Mouse (Mus musculus) kidney, postnatal 10 days (tissue): ENCODE measurements around the gene Cabp2.
"Not testable (repeated sequence)": the region's sequence is repeated elsewhere in the genome, so short reads cannot be mapped to it uniquely, and the experiment has no call there.

ENCODE experiments used
- DNase-seq: peaks from one replicate; pipeline ENCODE4 v3.0.0; 2021; ENCODE audit warnings: mixed read lengths

Gene Cabp2

DNA sequence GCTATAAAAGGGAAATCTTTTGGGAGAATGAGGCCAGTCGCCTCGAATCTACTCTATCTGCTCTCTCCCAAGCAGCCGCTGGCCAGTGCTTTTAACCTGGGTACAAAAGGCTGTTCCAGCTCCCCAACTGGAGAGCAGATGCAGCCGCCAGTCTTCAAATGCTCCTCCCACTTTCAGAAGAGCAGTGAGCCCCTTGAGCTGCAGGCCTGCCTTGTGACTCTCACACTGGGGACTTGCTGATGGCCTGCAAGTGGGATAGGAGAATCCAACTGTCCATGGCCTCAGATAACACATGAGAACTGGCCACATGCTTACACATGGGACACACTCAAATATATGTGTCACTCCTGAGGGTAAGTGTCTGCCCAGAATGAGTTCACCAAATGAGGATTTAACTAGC, 24.7 kb upstream of the Cabp2 start:
- no peak for DNase-seq

DNA sequence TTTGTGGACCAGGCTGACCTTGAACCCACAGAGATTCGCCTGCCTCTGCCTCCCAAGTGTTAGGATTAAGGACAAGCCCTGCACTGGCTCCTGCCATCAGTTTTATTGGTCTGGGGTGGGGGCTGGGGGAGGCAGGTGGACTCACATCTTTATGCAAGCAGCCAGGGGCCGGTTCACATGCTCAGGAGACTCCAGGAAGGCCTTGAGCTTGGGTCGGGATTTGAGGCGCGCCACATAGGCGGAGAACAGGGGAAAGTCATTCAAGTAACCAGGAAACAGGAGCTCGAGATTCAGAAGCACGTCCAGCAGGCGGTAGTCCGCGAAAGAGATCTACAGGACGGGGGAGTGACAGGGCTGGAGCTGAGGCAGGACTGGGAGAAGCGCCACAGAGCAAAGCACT, 24.0 kb upstream of the Cabp2 start:
- DNase-seq = no peak

DNA sequence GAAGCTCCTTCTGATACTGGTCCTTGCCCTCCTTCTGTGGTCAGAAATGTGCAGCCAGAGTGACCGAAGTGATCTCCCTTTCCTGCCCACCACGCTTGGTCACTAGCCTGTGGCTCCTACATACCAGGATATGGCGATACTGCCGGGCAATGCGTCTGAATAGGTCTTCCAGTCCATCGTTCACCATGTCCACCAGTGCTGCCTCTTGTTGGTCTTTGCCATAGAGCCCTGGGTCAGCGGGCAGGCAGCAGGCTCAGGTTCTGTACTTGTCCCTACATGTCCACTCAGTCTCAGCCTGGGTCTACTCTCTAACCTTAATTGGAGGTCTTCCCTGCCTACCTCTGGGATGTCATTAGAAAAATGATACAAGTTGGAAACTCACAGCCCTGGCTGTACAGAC, 23.4 kb upstream of the Cabp2 start:
- DNase-seq = no peak

DNA sequence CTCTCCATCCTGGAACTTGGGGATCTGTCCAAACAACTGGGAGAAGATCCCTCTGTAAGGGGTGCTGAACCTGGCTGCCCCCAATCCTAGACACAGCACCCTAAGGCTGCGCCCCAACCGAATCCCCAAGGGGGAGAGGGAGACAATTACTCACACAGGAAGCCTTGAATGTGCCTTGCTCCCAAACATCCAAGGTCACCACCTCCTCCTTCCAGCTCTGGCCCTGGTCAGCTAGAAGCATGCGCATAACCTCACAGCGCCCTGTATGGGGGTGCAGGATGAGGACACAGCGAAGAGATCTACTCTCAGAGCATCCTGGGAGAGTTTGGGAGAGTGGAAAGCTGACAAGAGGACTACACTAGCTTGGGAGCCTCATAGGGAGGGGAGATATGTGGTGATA, 22.8 kb upstream of the Cabp2 start:
- no peak for DNase-seq

DNA sequence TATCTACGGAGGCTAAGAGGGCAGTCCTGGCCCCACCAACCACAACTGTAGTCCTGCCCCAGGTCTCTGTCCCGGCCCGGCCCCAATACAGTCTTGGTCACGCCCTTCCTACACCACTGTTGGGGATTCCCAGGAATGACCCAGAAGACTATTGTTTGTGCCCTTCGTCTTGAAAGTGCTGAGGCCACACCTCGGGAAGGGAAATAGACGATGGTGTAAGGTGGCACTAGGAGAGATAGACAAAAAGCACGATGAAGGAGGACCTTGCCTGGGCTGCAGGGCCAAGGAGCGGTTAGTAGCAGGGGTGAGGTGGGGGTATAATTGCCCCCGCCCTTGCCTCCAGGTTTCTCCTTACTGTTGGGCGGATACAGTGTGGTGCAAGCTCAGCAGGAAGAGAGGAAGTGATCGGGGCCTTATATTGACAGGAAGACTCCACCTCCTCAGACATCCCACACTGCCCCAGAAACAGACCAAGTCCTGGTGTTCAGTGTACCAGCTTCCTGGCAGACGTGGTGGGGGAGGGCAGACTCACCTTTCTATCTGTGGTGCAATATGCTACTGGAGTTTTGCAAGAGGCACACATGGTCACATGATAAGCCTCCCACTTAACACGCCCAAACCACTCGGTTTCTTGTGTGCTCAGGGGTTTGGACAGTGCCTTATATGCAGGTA, 22.2 kb upstream of the Cabp2 start, which contains the start of gene Gstp3:
TSS of gene Gstp3 (minus strand) at position 501 of the 672 bp plus-strand sequence.
- DNase-seq = no peak

DNA sequence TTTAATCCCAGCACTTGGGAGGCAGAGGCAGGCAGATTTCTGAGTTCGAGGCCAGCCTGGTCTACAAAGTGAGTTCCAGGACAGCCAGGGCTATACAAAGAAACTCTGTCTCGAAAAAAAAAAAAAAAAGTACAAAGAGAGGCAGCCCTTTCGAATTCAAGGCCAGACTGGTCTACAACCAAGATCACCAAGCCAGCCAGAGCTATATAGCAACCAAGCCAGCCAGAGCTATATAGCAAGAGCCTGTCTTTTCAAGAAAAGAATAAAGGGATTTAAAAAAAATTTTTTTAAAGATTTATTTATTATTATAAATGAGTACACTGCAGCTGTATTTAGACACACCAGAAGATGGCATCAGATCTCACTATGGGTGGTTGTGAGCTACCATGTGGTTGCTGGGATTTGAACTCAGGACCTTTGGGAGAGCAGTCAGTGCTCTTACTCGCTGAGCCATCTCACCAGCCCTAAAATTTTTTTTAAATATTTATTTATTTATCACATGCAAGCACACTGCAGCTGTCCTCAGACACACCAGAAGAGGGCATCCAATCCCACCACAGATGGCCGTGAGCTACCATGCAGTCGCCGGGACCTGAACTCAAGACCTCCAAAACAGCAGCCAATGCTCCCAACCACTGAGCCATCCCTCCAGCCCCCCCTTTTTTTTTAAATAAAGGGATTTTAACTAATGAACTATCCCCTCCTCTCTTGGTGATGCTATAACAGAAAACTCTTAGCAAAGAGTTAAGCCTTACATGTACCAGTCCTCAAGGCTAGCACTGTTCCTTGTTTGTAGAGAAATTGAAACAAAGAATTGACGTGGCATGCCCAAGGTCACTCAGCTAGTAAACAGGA, 21.1 kb upstream of the Cabp2 start:
- not testable (repeated sequence) for DNase-seq

DNA sequence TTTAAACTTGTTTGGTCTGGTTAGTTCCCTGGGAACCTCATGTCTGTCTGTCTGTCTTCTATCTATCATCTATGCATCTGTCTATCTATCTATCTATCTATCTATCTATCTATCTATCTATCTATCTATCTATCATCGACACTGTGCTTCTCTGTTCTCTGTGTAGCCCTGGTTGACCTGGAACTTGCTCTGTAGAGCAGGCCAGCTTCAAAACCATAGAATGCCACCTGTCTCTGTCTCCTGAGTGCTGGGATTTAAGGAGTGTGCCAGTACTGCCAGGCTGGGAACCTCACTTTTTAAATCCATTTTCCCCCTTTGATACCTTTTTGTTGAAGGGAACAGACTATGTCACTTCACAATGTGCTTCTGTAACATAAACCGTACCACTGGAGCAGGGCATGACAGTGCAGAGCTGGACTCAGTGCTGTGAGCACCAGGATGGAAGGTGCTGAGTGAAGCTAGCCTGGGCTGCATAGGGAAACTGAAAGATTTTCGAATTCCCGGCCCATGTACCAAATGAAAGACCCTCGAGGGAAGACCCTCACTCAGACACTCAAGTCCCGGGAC, 20.4 kb upstream of the Cabp2 start:
- DNase-seq = no peak

DNA sequence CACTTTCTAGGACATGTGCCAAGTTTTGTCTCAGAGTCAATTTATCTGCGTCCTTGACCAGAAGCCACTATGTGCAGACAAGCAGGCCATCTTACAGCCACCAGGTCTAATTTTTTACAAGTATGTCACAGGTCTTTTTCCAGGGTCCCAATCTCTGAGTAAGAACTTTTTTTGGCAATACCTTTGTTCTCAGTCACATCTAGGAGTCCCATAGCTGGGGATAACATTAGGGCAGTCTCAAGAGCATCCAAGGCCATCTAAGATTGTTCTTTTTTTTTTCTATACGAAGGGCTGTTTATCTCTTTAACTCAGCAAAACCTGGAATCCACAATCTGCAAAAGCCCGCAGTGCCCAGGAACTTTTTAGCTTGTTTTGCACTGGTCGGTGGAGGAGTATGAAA, 18.0 kb upstream of the Cabp2 start:
- not testable (repeated sequence) for DNase-seq

DNA sequence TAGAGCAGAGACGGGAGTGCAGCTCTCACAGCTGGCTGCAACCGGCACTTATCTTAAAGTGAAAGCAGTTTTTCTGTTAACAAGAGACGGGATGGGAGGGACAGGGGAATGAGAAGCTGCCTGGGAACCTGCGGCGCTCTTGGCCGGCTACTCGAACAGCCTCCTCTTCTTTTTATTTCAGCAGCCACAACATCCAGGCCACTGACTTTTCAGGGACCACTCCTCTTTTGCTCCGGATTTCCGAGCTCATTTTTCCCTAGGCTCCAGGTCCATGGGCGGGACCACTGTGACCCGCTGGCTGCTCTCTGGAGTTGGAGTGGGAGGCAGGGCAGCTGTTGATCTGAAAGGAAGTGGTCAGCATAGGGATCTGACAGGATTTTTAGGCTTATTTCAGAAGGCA, 16.9 kb upstream of the Cabp2 start:
- DNase-seq = not testable (repeated sequence)

DNA sequence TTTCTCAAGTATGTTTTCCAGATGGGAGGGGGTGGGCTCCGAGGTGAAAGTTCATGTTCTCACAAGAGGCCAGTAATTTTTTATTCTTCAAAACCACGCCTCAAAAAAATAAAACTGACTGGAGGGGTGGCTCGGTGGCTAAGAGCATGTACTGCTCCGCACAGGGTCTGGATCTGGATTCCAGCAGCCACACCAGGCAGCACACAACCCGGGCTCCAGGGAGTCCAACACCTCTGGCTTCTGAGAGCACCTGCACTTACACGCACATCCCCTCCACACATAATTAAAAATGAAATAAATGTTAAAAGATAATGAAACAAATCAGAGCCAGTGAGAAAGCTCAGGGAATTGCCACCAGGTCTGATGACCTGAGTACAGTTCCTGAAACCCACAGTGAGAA, 15.1 kb upstream of the Cabp2 start:
- no peak for DNase-seq

DNA sequence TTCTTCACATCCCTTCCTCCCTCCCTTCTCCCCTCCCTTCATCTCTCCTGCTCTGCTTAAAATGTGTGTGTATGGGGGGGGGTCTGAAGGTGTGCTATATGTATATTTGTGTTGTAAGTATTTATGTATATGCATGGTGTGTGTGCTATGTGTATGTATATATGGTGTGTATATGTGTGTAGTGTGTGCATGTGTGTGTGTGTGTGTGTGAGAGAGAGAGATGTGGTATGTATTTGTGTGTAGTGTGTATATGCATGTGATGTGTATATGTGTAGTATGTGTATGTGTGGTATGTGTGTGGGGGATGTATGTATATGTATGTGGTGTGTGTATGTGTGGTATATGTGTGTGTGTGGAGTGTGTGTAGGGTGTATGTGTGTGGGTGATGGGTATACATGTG, 14.5 kb upstream of the Cabp2 start:
- DNase-seq = no peak

DNA sequence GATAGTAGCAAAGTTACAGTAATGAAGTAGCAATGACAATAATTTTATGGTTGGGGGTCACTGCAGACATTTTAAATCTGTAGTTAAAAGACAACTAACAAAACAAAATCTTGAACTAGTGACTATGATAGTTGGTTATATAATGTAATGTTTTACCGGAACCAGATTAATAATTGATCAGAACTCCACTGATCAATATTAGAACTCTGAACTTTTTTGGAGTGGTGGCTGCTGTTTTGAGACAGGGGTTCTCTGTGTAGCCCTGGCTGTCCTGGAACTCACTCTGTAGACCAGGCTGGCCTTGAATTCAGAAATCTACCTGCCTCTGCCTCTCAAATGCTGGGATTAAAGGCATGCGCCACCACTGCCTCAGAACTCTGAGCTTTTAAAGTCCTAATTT, 13.1 kb upstream of the Cabp2 start:
- not testable (repeated sequence) for DNase-seq

DNA sequence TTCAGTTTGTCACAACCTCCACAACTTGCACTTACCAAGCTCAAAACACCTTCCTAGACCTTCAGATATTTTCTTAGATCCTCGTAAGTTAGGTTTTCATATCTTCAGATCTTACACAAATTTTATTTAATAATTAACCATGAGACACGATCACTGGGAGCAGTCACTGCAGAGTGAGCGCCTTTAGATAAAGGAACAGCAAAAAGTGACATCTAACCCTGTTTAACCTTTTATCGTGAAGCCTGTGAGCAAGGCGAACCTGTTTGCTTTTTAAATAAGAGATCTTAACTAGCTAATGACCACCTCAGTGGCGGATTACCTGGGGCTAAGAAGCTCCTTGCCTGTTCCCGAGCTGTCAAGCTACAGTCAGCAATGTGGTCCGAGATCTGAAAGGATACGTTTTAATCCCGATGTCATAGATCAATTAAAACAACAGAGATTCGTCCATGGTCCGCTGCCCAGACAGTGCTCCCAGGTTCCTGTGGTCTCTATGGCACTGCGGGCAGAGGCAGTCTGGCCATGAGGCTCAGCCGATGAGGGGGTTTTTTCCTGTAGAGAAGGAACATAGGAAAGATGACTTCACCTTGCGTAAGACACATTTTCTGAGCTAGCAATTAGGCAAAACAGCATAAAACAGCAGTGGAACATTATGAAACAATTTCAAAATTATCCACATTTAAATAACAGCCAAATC, 12.5 kb upstream of the Cabp2 start:
- no peak for DNase-seq

DNA sequence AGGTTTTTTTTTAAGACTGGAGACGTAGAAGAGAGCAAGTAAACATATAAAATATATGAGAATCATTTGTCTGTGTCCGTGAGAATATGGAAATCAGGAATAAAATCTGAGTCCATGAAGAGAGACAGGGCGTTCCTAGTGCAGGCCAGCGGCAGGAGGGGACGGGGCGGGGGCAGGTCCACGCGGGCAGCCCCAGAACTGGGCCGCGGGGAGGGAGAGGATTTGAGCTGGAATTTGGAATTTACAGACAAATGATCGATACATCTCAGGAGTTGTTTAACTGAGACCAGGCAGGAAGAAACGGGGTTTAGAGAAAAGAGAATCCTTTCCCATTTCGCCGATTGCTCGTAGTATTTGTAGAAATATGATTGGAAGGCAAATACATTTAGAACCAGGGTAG, 11.1 kb upstream of the Cabp2 start:
- no peak for DNase-seq

DNA sequence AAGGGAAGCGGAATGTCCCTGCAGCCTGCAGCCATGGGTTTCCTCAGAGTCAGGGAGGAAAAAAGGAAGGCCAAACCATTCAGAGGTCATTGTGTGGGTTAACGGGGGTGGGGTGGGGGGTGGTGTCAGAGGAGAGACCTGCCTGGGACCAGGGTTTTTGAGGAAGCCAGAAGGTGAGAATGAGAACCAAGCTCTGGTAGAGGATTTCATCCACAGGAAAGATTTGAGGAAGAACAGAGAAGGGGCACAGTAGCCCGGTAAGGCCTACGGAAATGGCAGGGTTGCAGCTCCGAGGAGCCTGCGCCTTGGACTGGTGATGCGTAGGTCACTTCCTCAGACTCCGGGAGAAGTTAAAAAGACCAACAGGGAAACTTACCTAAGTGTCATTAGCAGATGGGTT, 10.6 kb upstream of the Cabp2 start:
- DNase-seq = no peak

DNA sequence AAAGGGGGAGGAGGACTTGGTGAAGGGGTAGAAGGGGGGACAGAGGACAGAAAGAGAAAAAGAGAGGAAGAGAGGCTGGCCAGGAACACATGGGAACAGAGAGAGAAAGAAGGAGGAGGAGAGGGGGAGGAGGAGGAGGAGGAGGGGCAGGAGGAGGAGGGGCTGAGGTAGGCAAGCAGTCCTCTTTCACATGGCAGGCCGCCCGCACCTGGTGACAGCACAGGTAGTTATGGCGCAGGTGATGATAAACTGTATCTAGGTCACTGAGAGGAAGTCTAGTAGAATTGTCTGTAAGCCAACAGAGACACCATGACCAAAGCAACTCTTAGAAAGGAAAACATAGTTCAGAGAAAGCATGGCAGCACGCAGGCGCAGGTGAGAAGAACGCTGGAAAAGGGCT, 10.0 kb upstream of the Cabp2 start:
- DNase-seq = no peak

DNA sequence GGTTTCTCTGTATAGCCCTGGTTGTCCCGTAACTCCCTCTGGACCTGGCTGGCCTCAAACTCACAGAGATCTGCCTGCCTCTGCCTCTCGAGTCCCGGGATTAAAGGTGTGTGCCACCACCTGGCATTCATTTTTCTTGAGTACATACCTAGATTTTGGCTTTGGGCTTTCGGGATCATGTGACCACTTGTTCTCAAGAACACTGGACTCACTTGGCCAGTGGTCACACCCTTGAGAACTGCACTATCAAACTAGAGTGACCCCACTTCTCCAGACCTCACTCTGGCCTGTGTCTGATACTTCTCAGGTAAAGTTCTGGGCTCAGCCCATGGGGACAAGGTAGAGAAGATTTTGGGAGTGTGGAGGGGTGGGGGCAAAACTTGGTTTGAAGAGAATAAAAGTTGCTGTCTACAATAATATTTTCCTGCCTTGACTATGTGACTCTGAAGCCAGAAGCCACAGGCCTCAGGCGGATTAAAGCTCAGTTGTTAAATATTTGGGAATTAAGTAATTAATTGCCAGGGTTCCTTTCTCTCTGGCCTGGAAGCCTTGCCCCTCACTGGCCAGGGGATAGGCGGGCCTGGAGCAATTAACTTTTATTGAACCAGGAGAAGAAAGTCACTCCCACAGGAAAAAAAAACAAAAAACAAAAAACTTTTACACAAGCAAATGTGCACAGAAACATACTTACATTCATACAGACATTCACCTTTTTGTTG, 8.5 kb upstream of the Cabp2 start:
- no peak for DNase-seq

DNA sequence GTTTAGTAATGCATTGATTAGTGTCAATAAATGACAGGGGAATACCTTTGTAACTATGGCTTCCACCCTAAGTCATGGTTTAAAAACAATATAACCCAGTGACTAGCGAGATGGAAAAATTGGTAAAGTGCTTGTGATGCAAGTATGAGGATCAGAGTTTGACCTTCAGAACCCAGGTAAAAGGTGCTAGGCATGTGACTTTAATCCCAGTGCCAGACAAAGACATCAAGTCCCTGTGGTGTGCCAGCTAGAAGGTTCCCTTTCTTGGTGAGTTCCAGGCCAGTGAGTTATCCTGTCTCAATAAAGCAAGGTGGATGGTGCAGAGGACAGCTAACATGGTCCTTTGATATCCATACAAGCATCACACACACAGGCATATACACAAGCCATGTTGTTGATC, 5.8 kb upstream of the Cabp2 start:
- no peak for DNase-seq

DNA sequence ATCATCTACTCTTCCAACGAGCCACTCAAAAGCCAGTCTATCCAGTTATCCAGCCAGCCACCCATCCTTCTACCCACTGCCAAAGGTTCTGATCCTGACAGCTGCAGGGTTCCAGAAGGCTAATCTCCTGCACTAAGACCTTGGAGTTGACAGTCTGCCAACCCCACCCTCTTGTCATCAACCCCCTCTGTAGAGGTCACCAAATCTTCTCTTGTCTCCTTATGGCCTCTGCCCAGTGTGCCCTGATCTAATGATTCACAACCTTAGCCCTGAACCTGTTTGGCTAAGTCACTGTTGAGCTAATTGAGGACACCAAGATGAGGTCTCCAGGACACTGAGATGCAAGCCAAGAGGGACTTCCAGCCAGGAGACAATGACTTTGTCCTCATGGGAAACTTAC, 1.8 kb upstream of the Cabp2 start:
- no peak for DNase-seq

DNA sequence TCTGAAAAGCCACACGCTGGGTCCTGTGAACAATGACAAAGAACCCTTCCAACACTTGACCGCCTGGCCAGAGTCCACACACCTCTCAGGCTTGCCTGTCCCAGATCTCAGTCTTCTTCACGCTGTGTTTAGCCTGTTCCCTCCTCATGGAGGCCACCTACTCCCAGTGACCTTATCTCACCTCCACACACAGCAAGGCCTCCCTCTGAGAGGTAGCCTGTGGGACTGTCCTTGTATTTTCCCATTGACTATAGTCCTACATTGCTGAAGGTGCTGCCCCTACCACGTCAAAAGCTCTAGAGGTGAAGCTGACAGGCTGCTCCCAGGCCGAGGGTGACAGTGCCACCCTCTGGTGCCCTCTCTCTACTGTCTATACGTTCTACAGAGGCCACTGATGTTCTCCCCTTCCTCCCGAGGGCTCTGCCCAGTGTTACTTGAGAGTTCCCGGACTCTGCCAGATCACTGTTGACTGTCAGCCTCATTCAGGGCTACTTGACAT, 818 bp upstream of the Cabp2 start:
- DNase-seq = no peak

DNA sequence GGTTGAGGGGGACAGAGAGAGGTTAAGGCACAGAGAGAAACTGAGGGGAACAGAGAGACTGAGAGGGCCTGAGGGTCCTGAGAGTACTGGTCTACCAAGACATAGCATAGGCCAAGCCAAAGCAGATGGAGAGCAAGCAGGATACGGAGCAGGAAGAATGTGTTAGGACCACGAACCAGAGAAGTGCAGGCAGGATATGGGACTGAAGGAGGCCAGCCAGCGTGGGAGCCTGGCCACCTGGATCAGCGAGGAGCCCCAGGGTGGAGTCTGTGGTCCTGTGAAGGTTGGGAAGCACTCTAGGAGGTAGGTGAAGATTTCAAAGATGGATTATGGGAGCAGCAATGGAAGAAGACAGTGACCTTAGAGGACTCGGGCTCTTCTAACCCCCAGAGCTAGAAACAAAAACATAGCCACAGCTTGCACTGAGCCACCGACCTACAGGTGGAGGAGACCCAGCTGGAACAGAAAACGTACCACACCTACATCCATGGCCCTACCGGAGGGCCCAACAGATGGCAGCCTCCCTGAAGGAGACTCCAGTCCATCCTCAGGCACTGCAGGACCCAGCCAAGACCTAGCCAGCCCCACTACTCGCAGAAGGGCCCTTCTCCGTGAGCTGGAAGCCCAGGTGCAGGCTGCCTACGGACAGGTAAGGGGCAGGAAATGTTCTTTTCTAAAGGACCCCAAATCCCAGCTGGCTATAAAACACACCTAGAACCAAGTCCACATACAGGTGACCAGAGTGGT, 1.0 kb downstream of the Cabp2 start:
- DNase-seq = no peak

DNA sequence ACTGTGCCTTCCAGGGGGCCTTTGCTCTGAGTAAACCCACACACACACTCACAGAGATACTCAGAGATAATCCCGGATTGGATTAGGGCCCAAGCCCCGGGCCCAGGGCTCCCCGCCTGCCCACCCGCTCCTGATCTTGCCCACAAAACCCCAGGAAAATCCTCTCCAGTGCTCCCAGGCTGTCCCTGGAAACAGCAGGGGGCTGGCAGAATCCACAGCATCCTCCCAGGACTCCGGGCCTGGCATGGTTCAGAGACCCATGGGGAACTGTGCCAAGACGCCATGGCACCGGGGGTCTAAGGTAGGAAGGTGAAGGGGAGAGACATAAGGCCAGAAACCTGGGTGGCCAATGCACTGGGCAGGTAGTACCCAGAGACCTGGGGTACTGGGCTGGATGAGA, 1.9 kb downstream of the Cabp2 start:
- DNase-seq = no peak
